Mouse (Mus musculus) ES-E14 (cell line): Measurements from ENCODE around the gene Myh10.

Experiments used
- MAFK ChIP-seq: IDR thresholded peaks from 2 replicates; pipeline ENCODE4 v1.6.1; 2014; ENCODE audit warnings: mild to moderate bottlenecking, low read depth, low read length, inconsistent platforms; ENCODE audit not compliant: insufficient read depth
- ZC3H11A ChIP-seq: IDR thresholded peaks from 2 replicates; pipeline ENCODE4 v1.6.1; 2012; ENCODE audit warnings: low read depth, mild to moderate bottlenecking, inconsistent platforms, low read length, borderline replicate concordance
- ZNF384 ChIP-seq: IDR thresholded peaks from 2 replicates; pipeline ENCODE4 v1.6.1; 2012; ENCODE audit warnings: low read depth, low read length, inconsistent platforms

DNA sequence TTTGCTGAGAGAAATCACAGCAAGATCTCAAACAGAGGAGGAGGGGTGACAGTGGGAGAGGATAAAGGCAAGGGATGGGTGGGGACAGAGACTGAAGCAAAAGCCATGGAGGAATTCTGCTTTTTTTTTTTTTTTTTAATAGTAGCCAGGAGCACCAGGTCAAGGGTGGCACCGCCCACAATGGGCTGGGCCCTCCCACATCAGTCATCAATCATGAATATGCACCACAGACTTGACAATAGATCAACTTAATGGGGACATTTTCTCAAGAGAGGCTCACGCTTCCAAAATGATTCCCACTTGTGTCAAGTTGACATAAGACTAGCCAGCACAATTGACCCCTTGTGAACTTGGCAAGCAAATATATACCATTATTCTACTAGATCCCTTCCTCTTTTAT is 25.1 kb upstream of the Myh10 start:
- TF ChIP-seq MAFK (no peak), ZNF384 (peak; percentile 84), ZC3H11A (no peak)
